25 mouse cellular contexts compared by ENCODE assay signal in the genomic region with DNA sequence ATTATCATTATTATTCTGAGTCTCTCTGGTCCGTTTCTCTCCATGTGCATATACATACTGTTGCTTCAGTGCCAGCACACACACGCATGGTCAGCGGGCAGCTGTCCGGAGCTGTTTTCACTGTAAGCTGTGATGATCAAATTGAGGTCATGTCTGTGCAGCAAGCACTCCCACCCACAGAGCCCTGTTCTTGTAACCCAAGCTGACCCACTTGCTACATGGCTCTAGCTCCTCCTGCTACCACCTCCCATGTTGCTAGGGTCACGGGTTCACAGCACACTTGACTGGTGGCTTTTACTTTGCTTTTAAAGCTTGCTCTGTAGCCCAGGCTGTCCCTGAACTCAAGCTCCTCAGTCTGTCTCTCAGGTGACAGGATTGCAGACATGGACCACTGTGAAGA. TPM values are rescaled to one million over a fixed set of nuclear protein-coding genes. Genes with fewer than 3 reads are reported as not detected.
DNase-seq lines count a peak whose midpoint lies in the region; ATAC-seq and TF ChIP-seq lines count a peak whose summit lies in the region.
"Had no signal": no experiment of that assay in that cellular context is flagged by ENCODE, and none has a peak within 500 bp of the region (broad histone marks: within the 10 kb centered on the region; RNA-seq: fewer than 3 reads in every experiment).

No protein-coding gene starts in this region.

- no peak overlapping the region for H3K27ac ChIP-seq in heart, embryonic 12.5 days (ENCODE audit: poor library complexity, severe bottlenecking)
- H3K27ac ChIP-seq in kidney, postnatal 0 days = no peak overlapping the region
- H3K27ac ChIP-seq in hindbrain, embryonic 10.5 days = no peak overlapping the region
- H3K27ac ChIP-seq: embryonic facial prominence, embryonic 12.5 days; forebrain, embryonic 12.5 days; forebrain, embryonic 15.5 days; heart, embryonic 13.5 days; hindbrain, embryonic 12.5 days; hindbrain, embryonic 15.5 days had no signal

- H3K36me3 ChIP-seq in heart, embryonic 12.5 days = peaks cover 23% of the 10 kb centered on the region
- H3K36me3 ChIP-seq in kidney, postnatal 0 days (ENCODE audit: insufficient read depth, low read length) = 0 out of 2 replicates have a peak, but pooled peaks cover 15% of the 10 kb centered on the region
- peaks cover 83% of the 10 kb centered on the region for H3K36me3 ChIP-seq in hindbrain, embryonic 10.5 days

- H3K9me3 ChIP-seq in heart, embryonic 12.5 days (replicated peaks) = no peaks in the 10 kb centered on the region
- H3K9me3 ChIP-seq in kidney, postnatal 0 days (replicated peaks; ENCODE audit: low read length) = no peaks in the 10 kb centered on the region
- H3K9me3 ChIP-seq in hindbrain, embryonic 10.5 days = no peaks in the 10 kb centered on the region
- H3K9me3 ChIP-seq: embryonic facial prominence, embryonic 12.5 days; forebrain, embryonic 12.5 days; forebrain, embryonic 15.5 days; G1E; heart, embryonic 13.5 days; hindbrain, embryonic 12.5 days; hindbrain, embryonic 15.5 days had no signal

- TF ChIP-seq CTCF in kidney, postnatal 0 days (IDR thresholded peaks at IDR 0.05; ENCODE audit: low read depth) = no peak

- no peaks in the 10 kb centered on the region; the same call in 1 of the 2 replicates for H3K4me1 ChIP-seq in heart, embryonic 12.5 days (replicated peaks)
- no peaks in the 10 kb centered on the region for H3K4me1 ChIP-seq in kidney, postnatal 0 days (replicated peaks; ENCODE audit: insufficient read depth, low read length)
- H3K4me1 ChIP-seq in hindbrain, embryonic 10.5 days (replicated peaks) = no peaks in the 10 kb centered on the region
- H3K4me1 ChIP-seq: embryonic facial prominence, embryonic 12.5 days; forebrain, embryonic 12.5 days; forebrain, embryonic 15.5 days; heart, embryonic 13.5 days; hindbrain, embryonic 12.5 days; hindbrain, embryonic 15.5 days had no signal

- H3K27me3 ChIP-seq in heart, embryonic 12.5 days (replicated peaks) = no peaks in the 10 kb centered on the region
- H3K27me3 ChIP-seq in kidney, postnatal 0 days (ENCODE audit: insufficient read depth, low read length) = no peaks in the 10 kb centered on the region
- H3K27me3 ChIP-seq in hindbrain, embryonic 10.5 days (ENCODE audit: insufficient read depth, poor library complexity, severe bottlenecking) = no peaks in the 10 kb centered on the region
- H3K27me3 ChIP-seq: CH12.LX; embryonic facial prominence, embryonic 12.5 days; forebrain, embryonic 12.5 days; forebrain, embryonic 15.5 days; heart, embryonic 13.5 days; hindbrain, embryonic 12.5 days; hindbrain, embryonic 15.5 days; Patski had no signal

- no peak overlapping the region for H3K4me3 ChIP-seq in heart, embryonic 12.5 days
- H3K4me3 ChIP-seq in kidney, postnatal 0 days (replicated peaks; ENCODE audit: low read depth, low read length) = no peak overlapping the region
- no peak overlapping the region for H3K4me3 ChIP-seq in hindbrain, embryonic 10.5 days
- H3K4me3 ChIP-seq: embryonic facial prominence, embryonic 12.5 days; erythroblast, embryonic 14.5 days; forebrain, embryonic 12.5 days; forebrain, embryonic 15.5 days; heart, embryonic 13.5 days; hindbrain, embryonic 12.5 days; hindbrain, embryonic 15.5 days had no signal

- WGBS in heart, embryonic 12.5 days = 88% methylated on average over 5 of the region's 5 CpGs
- WGBS in kidney, postnatal 0 days = 65% methylated on average over 5 of the region's 5 CpGs
- 89% methylated on average over 5 of the region's 5 CpGs for WGBS in hindbrain, embryonic 10.5 days

- peak; percentile 36 for DNase-seq in heart, adult 11 months
- peak; percentile 32 for DNase-seq in kidney, postnatal 0 days (ENCODE audit: low spot score)
- DNase-seq in kidney, adult 18-20 months = no peak
- DNase-seq in retina, embryonic 14.5 days (ENCODE audit: low spot score) = peak; percentile 46
- DNase-seq in hindbrain, embryonic 10.5 days (ENCODE audit: low spot score) = no peak
- DNase-seq: adrenal gland, postnatal 10 days; adrenal gland, postnatal 36 days; B cell, adult 2 months; cerebellum, adult 18-20 months; cerebellum, adult 9-10 months; cerebellum, postnatal 14 days; gastrocnemius, postnatal 25 days; heart, postnatal 14 days; heart, postnatal 4 days had no signal

- ATAC-seq in heart, embryonic 12.5 days (ENCODE audit: insufficient number of reproducible peaks, low FRiP score) = no peak
- no peak for ATAC-seq in kidney, postnatal 0 days (replicated peaks; ENCODE audit: low FRiP score, low read depth)
- ATAC-seq: forebrain, embryonic 15.5 days; Patski had no signal

- no peak overlapping the region for H3K4me2 ChIP-seq in heart, embryonic 12.5 days
- H3K4me2 ChIP-seq in kidney, postnatal 0 days (ENCODE audit: low read length) = no peak overlapping the region
- H3K4me2 ChIP-seq: embryonic facial prominence, embryonic 12.5 days; forebrain, embryonic 12.5 days; forebrain, embryonic 15.5 days; heart, embryonic 13.5 days; hindbrain, embryonic 12.5 days; hindbrain, embryonic 15.5 days had no signal

- H3K9ac ChIP-seq in heart, embryonic 12.5 days = no peak overlapping the region
- H3K9ac ChIP-seq in kidney, postnatal 0 days (ENCODE audit: low read depth, low read length) = no peak overlapping the region
- H3K9ac ChIP-seq: embryonic facial prominence, embryonic 12.5 days; forebrain, embryonic 12.5 days; forebrain, embryonic 15.5 days; heart, embryonic 13.5 days; hindbrain, embryonic 12.5 days; hindbrain, embryonic 15.5 days had no signal

RNA-seq across cellular contexts. Expression of gene Tpmt, which starts 27.9 kb away (rescaled TPM):
- polyA plus RNA-seq in heart, embryonic 12.5 days (2016; fragmentation: Nextera tagmentation; extraction: Ambion mirVana) = 13.4 and 13.5 TPM in 2 replicates
- polyA plus RNA-seq in kidney, postnatal 0 days (2015; fragmentation: Nextera tagmentation; extraction: Ambion mirVana) = 55.3 and 55.8 TPM in 2 replicates
- polyA plus RNA-seq in hindbrain, embryonic 10.5 days (2016; fragmentation: Nextera tagmentation; extraction: Ambion mirVana) = 36.1 and 40.9 TPM in 2 replicates
- polyA plus RNA-seq: erythroblast, embryonic 14.5 days had no signal

RNA-seq across cellular contexts. Expression of gene Kdm1b, which starts 29.2 kb away (rescaled TPM):
- polyA plus RNA-seq in heart, embryonic 12.5 days (2016; fragmentation: Nextera tagmentation; extraction: Ambion mirVana) = 9.0 and 9.3 TPM in 2 replicates
- polyA plus RNA-seq in kidney, postnatal 0 days (2015; fragmentation: Nextera tagmentation; extraction: Ambion mirVana) = 11.6 and 12.9 TPM in 2 replicates
- polyA plus RNA-seq in hindbrain, embryonic 10.5 days (2016; fragmentation: Nextera tagmentation; extraction: Ambion mirVana) = 15.2 and 16.3 TPM in 2 replicates

RNA-seq across cellular contexts. Expression of gene Dek, which starts 33.5 kb away (rescaled TPM):
- 171 and 173 TPM in 2 replicates for polyA plus RNA-seq in heart, embryonic 12.5 days (2016; fragmentation: Nextera tagmentation; extraction: Ambion mirVana)
- 185 and 187 TPM in 2 replicates for polyA plus RNA-seq in kidney, postnatal 0 days (2015; fragmentation: Nextera tagmentation; extraction: Ambion mirVana)
- 222 and 348 TPM in 2 replicates for polyA plus RNA-seq in hindbrain, embryonic 10.5 days (2016; fragmentation: Nextera tagmentation; extraction: Ambion mirVana)

RNA-seq across cellular contexts. Expression of gene Rnf144b, which starts 50.0 kb away (rescaled TPM):
- 1.6 and 1.9 TPM in 2 replicates for polyA plus RNA-seq in heart, embryonic 12.5 days (2016; fragmentation: Nextera tagmentation; extraction: Ambion mirVana)
- polyA plus RNA-seq in kidney, postnatal 0 days (2015; fragmentation: Nextera tagmentation; extraction: Ambion mirVana) = 1.1 and 1.6 TPM in 2 replicates
- 0.46 and 0.82 TPM in 2 replicates for polyA plus RNA-seq in hindbrain, embryonic 10.5 days (2016; fragmentation: Nextera tagmentation; extraction: Ambion mirVana)
- polyA plus RNA-seq: erythroblast, embryonic 14.5 days had no signal

RNA-seq across cellular contexts. Expression of gene Nhlrc1, which starts 57.8 kb away (rescaled TPM):
- polyA plus RNA-seq in heart, embryonic 12.5 days (2016; fragmentation: Nextera tagmentation; extraction: Ambion mirVana) = 4.0 and 4.2 TPM in 2 replicates
- polyA plus RNA-seq in kidney, postnatal 0 days (2015; fragmentation: Nextera tagmentation; extraction: Ambion mirVana) = 2.3 and 2.7 TPM in 2 replicates
- polyA plus RNA-seq in hindbrain, embryonic 10.5 days (2016; fragmentation: Nextera tagmentation; extraction: Ambion mirVana) = 3.4 and 5.4 TPM in 2 replicates
- polyA plus RNA-seq: erythroblast, embryonic 14.5 days; G1E had no signal

Comparison
In these comparisons a context has a peak if more than half of its experiments do, and no peak if none do; other contexts are left out.
1. DNase-seq: peak in heart, adult 11 months (single experiment), kidney, postnatal 0 days (single experiment) and retina, embryonic 14.5 days (single experiment); none in kidney, adult 18-20 months (single experiment) and hindbrain, embryonic 10.5 days (single experiment).